Mouse (Mus musculus) monocyte, adult 5-6 weeks (primary cell): ENCODE data around the gene Banf2. TPM values are rescaled to one million over a fixed set of nuclear protein-coding genes. Genes with fewer than 3 reads are reported as not detected.

Source experiments
- ATAC-seq: fragments of 153-309, 156-312 bp; replicated peaks from 2 replicates; pipeline ENCODE4 v1.8.0; 2017; ENCODE audit warnings: mild to moderate bottlenecking; ENCODE audit not compliant: low TSS enrichment, insufficient number of reproducible peaks, severe bottlenecking, poor library complexity, low FRiP score
- total RNA-seq: library from RNA; stranded (forward); fragments of 200-1000, 200-491, 200-594 nt; gene quantifications from 3 replicates; pipeline ENCODE4 v1.2.3, GENCODE M21; 2017

Banf2 gene
- total RNA-seq, 1 experiment from 2014 or later, result not detected

GRCm38 (mm10) chr2:144015861-144016260 is 17.0 kb upstream of the Banf2 start:
- no peak for ATAC-seq

- no peak for ATAC-seq
These were observed 12.9 kb upstream of the Banf2 start for GRCm38 (mm10) chr2:144019971-144020370.

- ATAC-seq, result no peak
These were observed 10.4 kb upstream of the Banf2 start for GRCm38 (mm10) chr2:144022441-144022840.

GRCm38 (mm10) chr2:144025361-144025760 is 7.5 kb upstream of the Banf2 start:
- no peak for ATAC-seq

- no peak for ATAC-seq
These were observed 6.4 kb upstream of the Banf2 start for GRCm38 (mm10) chr2:144026456-144026855.

GRCm38 (mm10) chr2:144030791-144031190 is 2.1 kb upstream of the Banf2 start:
- no peak for ATAC-seq

- ATAC-seq, result no peak
These were observed 11.9 kb downstream of the Banf2 start for GRCm38 (mm10) chr2:144044726-144045125.

- ATAC-seq, result no peak
These were observed 13.1 kb downstream of the Banf2 start for GRCm38 (mm10) chr2:144045756-144046560.

GRCm38 (mm10) chr2:144046916-144047315 is 14.1 kb downstream of the Banf2 start:
- ATAC-seq, result 0 out of 2 replicates have a peak, but pooled peaks have one; percentile 42

GRCm38 (mm10) chr2:144050146-144050680 is 17.4 kb downstream of the Banf2 start:
- ATAC-seq, result no peak

GRCm38 (mm10) chr2:144050861-144051260 is 18.0 kb downstream of the Banf2 start:
- ATAC-seq, result no peak

- ATAC-seq, result no peak
These were observed 19.7 kb downstream of the Banf2 start for GRCm38 (mm10) chr2:144052410-144053065.

- no peak for ATAC-seq
These were observed 24.9 kb downstream of the Banf2 start for GRCm38 (mm10) chr2:144057735-144058134.

- ATAC-seq, result no peak
These were observed 28.8 kb downstream of the Banf2 start for GRCm38 (mm10) chr2:144061701-144062100.

GRCm38 (mm10) chr2:144065499-144065898 is 32.6 kb downstream of the Banf2 start:
- ATAC-seq, result no peak

GRCm38 (mm10) chr2:144069663-144070062 is 36.8 kb downstream of the Banf2 start:
- ATAC-seq, result no peak

GRCm38 (mm10) chr2:144070479-144070878 is 37.6 kb downstream of the Banf2 start:
- ATAC-seq, result no peak

GRCm38 (mm10) chr2:144072642-144073041 is 39.8 kb downstream of the Banf2 start:
- ATAC-seq, result no peak

- ATAC-seq, result no peak
These were observed 41.2 kb downstream of the Banf2 start for GRCm38 (mm10) chr2:144074059-144074458.

GRCm38 (mm10) chr2:144076625-144077024 is 43.8 kb downstream of the Banf2 start:
- ATAC-seq, result no peak
